Mouse (Mus musculus): ENCODE data around the gene Tenm3.

Gene Tenm3

GRCm38 (mm10) chr8:48348901-48349300 is 494.9 kb downstream of the Tenm3 start:
- intact Hi-C loops (cut with DNase I): no loop called here

- intact Hi-C loops (cut with DNase I): no loop called here
These were observed 495.4 kb downstream of the Tenm3 start for GRCm38 (mm10) chr8:48348386-48348785.

- intact Hi-C loops (cut with DNase I): no loop called here
These were observed 500.7 kb downstream of the Tenm3 start for GRCm38 (mm10) chr8:48343067-48343420.

- intact Hi-C loops (cut with DNase I): no loop called here
These were observed 501.3 kb downstream of the Tenm3 start for GRCm38 (mm10) chr8:48342321-48343066.

- intact Hi-C loops (cut with DNase I): no loop called here
These were observed 502.1 kb downstream of the Tenm3 start for GRCm38 (mm10) chr8:48341692-48342091.

GRCm38 (mm10) chr8:48341276-48341675 is 502.5 kb downstream of the Tenm3 start:
- intact Hi-C loops (cut with DNase I): no loop called here

- intact Hi-C loops (cut with DNase I): no loop called here
These were observed 521.0 kb downstream of the Tenm3 start for GRCm38 (mm10) chr8:48322655-48323265.

GRCm38 (mm10) chr8:48322240-48322639 is 521.5 kb downstream of the Tenm3 start:
- intact Hi-C loops (cut with DNase I): no loop called here

- intact Hi-C loops (cut with DNase I): no loop called here
These were observed 524.1 kb downstream of the Tenm3 start for GRCm38 (mm10) chr8:48319674-48320073.

GRCm38 (mm10) chr8:48317498-48317897 is 526.3 kb downstream of the Tenm3 start:
- intact Hi-C loops (cut with DNase I): no loop called here

GRCm38 (mm10) chr8:48315605-48316004 is 528.1 kb downstream of the Tenm3 start:
- intact Hi-C loops (cut with DNase I): no loop called here

- intact Hi-C loops (cut with DNase I): no loop called here
These were observed 529.8 kb downstream of the Tenm3 start for GRCm38 (mm10) chr8:48313985-48314368.

- intact Hi-C loops (cut with DNase I): no loop called here
These were observed 530.4 kb downstream of the Tenm3 start for GRCm38 (mm10) chr8:48313210-48313984.

- intact Hi-C loops (cut with DNase I): no loop called here
These were observed 532.0 kb downstream of the Tenm3 start for GRCm38 (mm10) chr8:48311706-48312105.

- intact Hi-C loops (cut with DNase I): no loop called here
These were observed 533.4 kb downstream of the Tenm3 start for GRCm38 (mm10) chr8:48310240-48310849.

GRCm38 (mm10) chr8:48309191-48309987 is 534.4 kb downstream of the Tenm3 start:
- intact Hi-C loops (cut with DNase I): no loop called here

- intact Hi-C loops (cut with DNase I): no loop called here
These were observed 539.5 kb downstream of the Tenm3 start for GRCm38 (mm10) chr8:48304224-48304623.

GRCm38 (mm10) chr8:48300613-48301037 is 543.1 kb downstream of the Tenm3 start:
- intact Hi-C loops (cut with DNase I): no loop called here

- intact Hi-C loops (cut with DNase I): no loop called here
These were observed 543.7 kb downstream of the Tenm3 start for GRCm38 (mm10) chr8:48300061-48300460.

- intact Hi-C loops (cut with DNase I): no loop called here
These were observed 544.4 kb downstream of the Tenm3 start for GRCm38 (mm10) chr8:48299341-48299740.

- intact Hi-C loops (cut with DNase I): no loop called here
These were observed 547.4 kb downstream of the Tenm3 start for GRCm38 (mm10) chr8:48296371-48296770.
